23 mouse cellular contexts compared by ENCODE assay signal in the genomic region with DNA sequence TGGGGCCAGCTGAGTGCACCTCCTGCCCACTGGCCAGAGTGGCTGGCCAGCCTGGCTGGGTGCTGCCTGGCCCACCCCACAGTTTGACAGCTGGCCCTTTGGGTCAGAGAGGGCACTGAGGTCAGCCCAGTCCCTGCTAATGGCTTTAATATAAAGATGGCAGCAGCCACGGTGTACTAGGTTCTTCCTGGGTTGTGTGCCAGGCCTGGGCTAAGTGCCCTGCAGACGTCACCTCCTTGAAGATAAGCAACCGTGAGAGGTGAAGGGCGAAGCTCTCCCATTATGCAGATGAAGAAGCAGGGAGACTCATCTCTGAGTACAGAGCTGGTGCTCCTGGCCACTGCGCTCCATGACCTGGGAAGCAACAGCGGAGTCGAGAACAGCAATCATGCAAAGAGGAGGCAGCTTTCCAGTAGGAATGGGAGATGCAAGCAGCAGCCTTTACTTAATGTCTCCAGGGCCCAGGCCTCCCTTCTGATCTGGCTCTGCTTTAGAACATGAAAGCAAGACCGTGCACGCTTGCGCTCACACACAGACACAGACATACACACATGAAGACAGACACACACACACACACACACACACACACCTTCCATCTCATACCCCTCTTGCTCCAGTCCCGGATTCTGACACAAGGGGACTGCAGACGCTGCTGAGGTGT.
A peak's percentile ranks its signal among the peaks of the same experiment; 100 is the strongest.
DNase-seq lines count a peak whose midpoint lies in the region; ATAC-seq and TF ChIP-seq lines count a peak whose summit lies in the region.
"Had no signal": no experiment of that assay in that cellular context is flagged by ENCODE, and none has a peak within 500 bp of the region (broad histone marks: within the 10 kb centered on the region; RNA-seq: fewer than 3 reads in every experiment).

No protein-coding gene starts in this region.

- ATAC-seq in forebrain, embryonic 12.5 days (ENCODE audit: low FRiP score): no peak
- no peak for ATAC-seq in limb, embryonic 12.5 days (ENCODE audit: insufficient number of reproducible peaks, insufficient read depth, low FRiP score, low TSS enrichment, low read depth)
- ATAC-seq in midbrain, embryonic 15.5 days (replicated peaks): peak; percentile 32; the same call in 1 of the 2 replicates
- ATAC-seq: CD4-positive, CD25-positive, alpha-beta regulatory T cell, adult 4 months; intestine, embryonic 15.5 days; liver, embryonic 12.5 days; Patski had no signal

- peaks cover 73% of the 10 kb centered on the region for H3K27me3 ChIP-seq in forebrain, embryonic 10.5 days (ENCODE audit: poor library complexity, severe bottlenecking)
- H3K27me3 ChIP-seq in forebrain, embryonic 12.5 days: peaks cover 70% of the 10 kb centered on the region
- H3K27me3 ChIP-seq in limb, embryonic 12.5 days: peaks cover 94% of the 10 kb centered on the region
- H3K27me3 ChIP-seq in limb, embryonic 10.5 days (ENCODE audit: low read depth, poor library complexity, severe bottlenecking): peaks cover 93% of the 10 kb centered on the region
- H3K27me3 ChIP-seq in midbrain, embryonic 15.5 days (replicated peaks): no peaks in the 10 kb centered on the region
- H3K27me3 ChIP-seq: hindbrain, embryonic 15.5 days had no signal

- no peaks in the 10 kb centered on the region for H3K36me3 ChIP-seq in forebrain, embryonic 10.5 days (replicated peaks)
- H3K36me3 ChIP-seq in forebrain, embryonic 12.5 days (replicated peaks): no peaks in the 10 kb centered on the region
- no peaks in the 10 kb centered on the region for H3K36me3 ChIP-seq in limb, embryonic 12.5 days
- H3K36me3 ChIP-seq in limb, embryonic 10.5 days: no peaks in the 10 kb centered on the region
- H3K36me3 ChIP-seq in midbrain, embryonic 15.5 days (replicated peaks): no peaks in the 10 kb centered on the region
- H3K36me3 ChIP-seq: heart, embryonic 10.5 days; hindbrain, embryonic 15.5 days; intestine, embryonic 15.5 days; limb, embryonic 13.5 days; liver, embryonic 12.5 days; stomach, embryonic 15.5 days had no signal

- H3K9me3 ChIP-seq in forebrain, embryonic 10.5 days: no peaks in the 10 kb centered on the region
- no peaks in the 10 kb centered on the region for H3K9me3 ChIP-seq in forebrain, embryonic 12.5 days
- no peaks in the 10 kb centered on the region for H3K9me3 ChIP-seq in limb, embryonic 12.5 days
- H3K9me3 ChIP-seq in limb, embryonic 10.5 days (replicated peaks): no peaks in the 10 kb centered on the region
- H3K9me3 ChIP-seq in midbrain, embryonic 15.5 days: no peaks in the 10 kb centered on the region
- H3K9me3 ChIP-seq: heart, embryonic 10.5 days; hindbrain, embryonic 15.5 days; intestine, embryonic 15.5 days; limb, embryonic 13.5 days; liver, embryonic 12.5 days; stomach, embryonic 15.5 days had no signal

- no peak for TF ChIP-seq POLR2A in brain, embryonic 14.5 days (IDR thresholded peaks at IDR 0.05; ENCODE audit: borderline replicate concordance, extremely low read depth, insufficient read depth, insufficient read length, poor library complexity, severe bottlenecking)

- 36% methylated on average over 12 of the region's 12 CpGs for WGBS in forebrain, embryonic 10.5 days
- WGBS in forebrain, embryonic 12.5 days: 37% methylated on average over 12 of the region's 12 CpGs
- WGBS in limb, embryonic 12.5 days: 19% methylated on average over 12 of the region's 12 CpGs
- 24% methylated on average over 12 of the region's 12 CpGs for WGBS in limb, embryonic 10.5 days
- 31% methylated on average over 12 of the region's 12 CpGs for WGBS in midbrain, embryonic 15.5 days

- DNase-seq in forebrain, embryonic 10.5 days (ENCODE audit: extremely low spot score, low spot score): no peak
- no peak for DNase-seq in limb, embryonic 10.5 days (ENCODE audit: low spot score)
- DNase-seq in brain, embryonic 14.5 days (ENCODE audit: low read depth): peak; percentile 51
- no peak for DNase-seq in heart, adult 18-20 months
- no peak for DNase-seq in heart, postnatal 36 days
- DNase-seq: adrenal gland, adult 2 months; cerebellum, adult 18-20 months; kidney, adult 8-10 months; kidney, postnatal 10 days; lung, adult 18-20 months; lung, postnatal 10 days; thymus, postnatal 36 days had no signal

- no peak overlapping the region for H3K4me2 ChIP-seq in forebrain, embryonic 12.5 days
- H3K4me2 ChIP-seq in limb, embryonic 12.5 days: peak overlapping the region; percentile 15; the same call in 1 of the 2 replicates
- no peak overlapping the region for H3K4me2 ChIP-seq in midbrain, embryonic 15.5 days
- H3K4me2 ChIP-seq: hindbrain, embryonic 15.5 days; intestine, embryonic 15.5 days; limb, embryonic 13.5 days; liver, embryonic 12.5 days; stomach, embryonic 15.5 days had no signal

- peaks cover 49% of the 10 kb centered on the region for H3K4me1 ChIP-seq in forebrain, embryonic 10.5 days
- H3K4me1 ChIP-seq in forebrain, embryonic 12.5 days: peaks cover 36% of the 10 kb centered on the region
- peaks cover 19% of the 10 kb centered on the region for H3K4me1 ChIP-seq in limb, embryonic 12.5 days (replicated peaks)
- peaks cover 37% of the 10 kb centered on the region for H3K4me1 ChIP-seq in limb, embryonic 10.5 days
- peaks cover 31% of the 10 kb centered on the region for H3K4me1 ChIP-seq in midbrain, embryonic 15.5 days
- H3K4me1 ChIP-seq: liver, embryonic 12.5 days; stomach, embryonic 15.5 days had no signal

- intact Hi-C loops in heart, postnatal 36 days (cut with DNase I): no loop called here

- no peak overlapping the region for H3K4me3 ChIP-seq in forebrain, embryonic 10.5 days
- H3K4me3 ChIP-seq in forebrain, embryonic 12.5 days (replicated peaks): no peak overlapping the region
- H3K4me3 ChIP-seq in limb, embryonic 12.5 days (replicated peaks): no peak overlapping the region
- no peak overlapping the region for H3K4me3 ChIP-seq in limb, embryonic 10.5 days
- no peak overlapping the region for H3K4me3 ChIP-seq in midbrain, embryonic 15.5 days
- H3K4me3 ChIP-seq: heart, embryonic 10.5 days; hindbrain, embryonic 15.5 days; intestine, embryonic 15.5 days; limb, embryonic 13.5 days; liver, embryonic 12.5 days; stomach, embryonic 15.5 days had no signal

- 0 out of 2 replicates have a peak overlapping the region, but pooled peaks have one; percentile 51 for H3K27ac ChIP-seq in forebrain, embryonic 10.5 days
- H3K27ac ChIP-seq in forebrain, embryonic 12.5 days: no peak overlapping the region
- no peak overlapping the region for H3K27ac ChIP-seq in limb, embryonic 12.5 days
- no peak overlapping the region for H3K27ac ChIP-seq in limb, embryonic 10.5 days
- H3K27ac ChIP-seq in midbrain, embryonic 15.5 days: no peak overlapping the region; the same call in 1 of the 2 replicates
- H3K27ac ChIP-seq: heart, embryonic 10.5 days; hindbrain, embryonic 15.5 days; intestine, embryonic 15.5 days; limb, embryonic 13.5 days; liver, embryonic 12.5 days; stomach, embryonic 15.5 days had no signal

- H3K9ac ChIP-seq in forebrain, embryonic 12.5 days: no peak overlapping the region
- H3K9ac ChIP-seq in limb, embryonic 12.5 days (replicated peaks): no peak overlapping the region
- H3K9ac ChIP-seq in midbrain, embryonic 15.5 days: no peak overlapping the region
- H3K9ac ChIP-seq: hindbrain, embryonic 15.5 days; intestine, embryonic 15.5 days; limb, embryonic 13.5 days; liver, embryonic 12.5 days; stomach, embryonic 15.5 days had no signal

- TF ChIP-seq CTCF in brain, embryonic 14.5 days (IDR thresholded peaks at IDR 0.05; ENCODE audit: borderline replicate concordance, extremely low read depth, insufficient read depth, insufficient read length): no peak
